Mouse (Mus musculus): ENCODE measurements around the gene Efcab2. TPM values are rescaled to one million over a fixed set of nuclear protein-coding genes. Genes with fewer than 3 reads are reported as not detected.

Gene Efcab2
- total and polyA plus RNA-seq, 2 experiments: 0.29 to 2.2 TPM

GRCm38 (mm10) chr1:178449172-178449571, 43.3 kb downstream of the Efcab2 start:
- DNase-seq (ENCODE audit: extremely low read depth, low read depth, low spot score): peak; percentile 60
- Histone ChIP-seq H3K4me3 (ENCODE audit: insufficient read depth, low read depth, low read length) (no peak overlapping the region), H3K9ac (ENCODE audit: low read depth, low read length) (no peak overlapping the region), H3K27me3 (ENCODE audit: control insufficient read depth, insufficient read depth, low read length) (no peaks in the 10 kb centered on the region), H3K27ac (replicated peaks; ENCODE audit: insufficient read depth, low read depth, low read length) (no peak overlapping the region), H3K4me1 (ENCODE audit: control insufficient read depth, insufficient read depth, low read length) (no peaks in the 10 kb centered on the region), H3K79me2 (ENCODE audit: control insufficient read depth, insufficient read depth, low read length) (no peaks in the 10 kb centered on the region), H3K36me3 (ENCODE audit: control insufficient read depth, insufficient read depth, low read length) (no peaks in the 10 kb centered on the region)
- WGBS: 10% methylated on average over 3 of the region's 3 CpGs
- TF ChIP-seq CTCF (IDR thresholded peaks at IDR 0.05; ENCODE audit: low read depth, low read length): peak; percentile 97
- TF ChIP-seq POLR2A (IDR thresholded peaks at IDR 0.05; ENCODE audit: extremely low read depth, insufficient read depth, low read length): no peak

- H3K36me3 ChIP-seq (ENCODE audit: control insufficient read depth, insufficient read depth, low read length): no peaks in the 10 kb centered on the region
- H3K27me3 ChIP-seq (ENCODE audit: control insufficient read depth, insufficient read depth, low read length): no peaks in the 10 kb centered on the region
- DNase-seq (ENCODE audit: extremely low read depth, low read depth, low spot score): no peak
- H3K9ac ChIP-seq (ENCODE audit: low read depth, low read length): no peak overlapping the region
- no peaks in the 10 kb centered on the region for H3K4me1 ChIP-seq (ENCODE audit: control insufficient read depth, insufficient read depth, low read length)
- TF ChIP-seq POLR2A (IDR thresholded peaks at IDR 0.05; ENCODE audit: extremely low read depth, insufficient read depth, low read length) (no peak), CTCF (IDR thresholded peaks at IDR 0.05; ENCODE audit: low read depth, low read length) (no peak)
- 87% methylated on average over 2 of the region's 2 CpGs for WGBS
- no peaks in the 10 kb centered on the region for H3K79me2 ChIP-seq (ENCODE audit: control insufficient read depth, insufficient read depth, low read length)
- no peak overlapping the region for H3K27ac ChIP-seq (replicated peaks; ENCODE audit: insufficient read depth, low read depth, low read length)
- no peak overlapping the region for H3K4me3 ChIP-seq (ENCODE audit: insufficient read depth, low read depth, low read length)
These were observed 44.0 kb downstream of the Efcab2 start for GRCm38 (mm10) chr1:178449933-178450332.

GRCm38 (mm10) chr1:178454125-178454524, 48.2 kb downstream of the Efcab2 start:
- no peaks in the 10 kb centered on the region for H3K27me3 ChIP-seq (ENCODE audit: control insufficient read depth, insufficient read depth, low read length)
- no peaks in the 10 kb centered on the region for H3K79me2 ChIP-seq (ENCODE audit: control insufficient read depth, insufficient read depth, low read length)
- H3K36me3 ChIP-seq (ENCODE audit: control insufficient read depth, insufficient read depth, low read length): no peaks in the 10 kb centered on the region
- DNase-seq (ENCODE audit: extremely low read depth, low read depth, low spot score): no peak
- TF ChIP-seq POLR2A (IDR thresholded peaks at IDR 0.05; ENCODE audit: extremely low read depth, insufficient read depth, low read length): no peak
- TF ChIP-seq CTCF (IDR thresholded peaks at IDR 0.05; ENCODE audit: low read depth, low read length): no peak
- 97% methylated on average over 3 of the region's 3 CpGs for WGBS
- no peak overlapping the region for H3K9ac ChIP-seq (ENCODE audit: low read depth, low read length)
- no peak overlapping the region for H3K27ac ChIP-seq (replicated peaks; ENCODE audit: insufficient read depth, low read depth, low read length)
- no peak overlapping the region for H3K4me3 ChIP-seq (ENCODE audit: insufficient read depth, low read depth, low read length)
- no peaks in the 10 kb centered on the region for H3K4me1 ChIP-seq (ENCODE audit: control insufficient read depth, insufficient read depth, low read length)

- no peaks in the 10 kb centered on the region for H3K36me3 ChIP-seq (ENCODE audit: control insufficient read depth, insufficient read depth, low read length)
- DNase-seq (ENCODE audit: extremely low read depth, low read depth, low spot score): no peak
- TF ChIP-seq CTCF (IDR thresholded peaks at IDR 0.05; ENCODE audit: low read depth, low read length) (no peak), POLR2A (IDR thresholded peaks at IDR 0.05; ENCODE audit: extremely low read depth, insufficient read depth, low read length) (no peak)
- no peaks in the 10 kb centered on the region for H3K4me1 ChIP-seq (ENCODE audit: control insufficient read depth, insufficient read depth, low read length)
- WGBS: 55% methylated on average over 1 of the region's 1 CpGs
- H3K4me3 ChIP-seq (ENCODE audit: insufficient read depth, low read depth, low read length): no peak overlapping the region
- H3K9ac ChIP-seq (ENCODE audit: low read depth, low read length): no peak overlapping the region
- H3K27ac ChIP-seq (replicated peaks; ENCODE audit: insufficient read depth, low read depth, low read length): no peak overlapping the region
- H3K79me2 ChIP-seq (ENCODE audit: control insufficient read depth, insufficient read depth, low read length): no peaks in the 10 kb centered on the region
- H3K27me3 ChIP-seq (ENCODE audit: control insufficient read depth, insufficient read depth, low read length): no peaks in the 10 kb centered on the region
These were observed 49.2 kb downstream of the Efcab2 start for GRCm38 (mm10) chr1:178455120-178455519.

DNA sequence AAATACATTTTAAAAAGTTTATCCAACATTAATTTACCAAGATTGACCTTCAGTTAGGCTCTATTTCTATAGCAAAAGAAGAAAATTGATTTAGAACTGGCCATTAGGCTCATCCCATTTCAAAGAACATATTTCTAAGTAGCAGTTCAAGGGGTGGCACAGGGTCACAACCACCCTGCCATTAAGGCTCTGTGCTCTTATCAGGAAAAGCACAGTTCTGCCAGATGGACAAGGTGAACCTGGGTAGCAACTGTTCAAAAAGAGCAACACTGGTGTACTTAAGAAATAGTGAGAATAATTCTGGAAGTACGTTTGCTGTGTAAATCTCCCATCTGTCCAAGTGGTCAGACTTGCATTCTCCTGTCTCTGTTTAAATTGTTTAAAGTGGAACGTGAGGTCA, 52.1 kb downstream of the Efcab2 start:
- TF ChIP-seq CTCF (IDR thresholded peaks at IDR 0.05; ENCODE audit: low read depth, low read length): no peak
- TF ChIP-seq POLR2A (IDR thresholded peaks at IDR 0.05; ENCODE audit: extremely low read depth, insufficient read depth, low read length): no peak
- H3K27ac ChIP-seq (replicated peaks; ENCODE audit: insufficient read depth, low read depth, low read length): no peak overlapping the region

DNA sequence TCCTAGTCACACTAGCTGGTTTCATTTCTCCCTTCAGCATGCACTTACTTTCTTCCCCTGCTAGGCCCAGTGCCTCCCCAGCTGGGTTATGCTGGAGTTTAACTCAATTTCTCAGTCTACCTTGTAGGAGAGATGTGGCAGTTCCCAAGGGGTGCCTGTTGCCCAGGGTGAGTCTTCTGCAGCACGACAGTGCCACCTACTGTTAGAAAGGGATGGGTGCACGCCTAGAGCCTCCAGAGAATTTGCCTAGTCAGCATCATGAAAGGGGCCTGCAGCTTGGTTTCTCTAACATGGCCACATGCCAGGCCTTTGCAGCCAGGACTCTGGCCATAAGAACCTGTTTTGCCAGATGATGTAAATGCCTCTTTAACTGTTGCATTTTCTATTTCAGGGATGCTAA, 57.8 kb downstream of the Efcab2 start:
- no peaks in the 10 kb centered on the region for H3K4me1 ChIP-seq (ENCODE audit: control insufficient read depth, insufficient read depth, low read length)
- no peak overlapping the region for H3K4me3 ChIP-seq (ENCODE audit: insufficient read depth, low read depth, low read length)
- H3K36me3 ChIP-seq (ENCODE audit: control insufficient read depth, insufficient read depth, low read length): no peaks in the 10 kb centered on the region
- H3K27me3 ChIP-seq (ENCODE audit: control insufficient read depth, insufficient read depth, low read length): no peaks in the 10 kb centered on the region
- no peak overlapping the region for H3K9ac ChIP-seq (ENCODE audit: low read depth, low read length)
- H3K79me2 ChIP-seq (ENCODE audit: control insufficient read depth, insufficient read depth, low read length): no peaks in the 10 kb centered on the region
- peak; percentile 48 for DNase-seq (ENCODE audit: extremely low read depth, low read depth, low spot score)
- WGBS: 6% methylated on average over 2 of the region's 2 CpGs
- TF ChIP-seq CTCF (IDR thresholded peaks at IDR 0.05; ENCODE audit: low read depth, low read length) (peak; percentile 95), POLR2A (IDR thresholded peaks at IDR 0.05; ENCODE audit: extremely low read depth, insufficient read depth, low read length) (no peak)
- no peak overlapping the region for H3K27ac ChIP-seq (replicated peaks; ENCODE audit: insufficient read depth, low read depth, low read length)

More for the DNA sequence above, 52.1 kb downstream of the Efcab2 start:
- Histone ChIP-seq H3K36me3 (ENCODE audit: control insufficient read depth, insufficient read depth, low read length) (no peaks in the 10 kb centered on the region), H3K4me1 (ENCODE audit: control insufficient read depth, insufficient read depth, low read length) (no peaks in the 10 kb centered on the region), H3K27me3 (ENCODE audit: control insufficient read depth, insufficient read depth, low read length) (no peaks in the 10 kb centered on the region), H3K4me3 (ENCODE audit: insufficient read depth, low read depth, low read length) (no peak overlapping the region), H3K9ac (ENCODE audit: low read depth, low read length) (no peak overlapping the region), H3K79me2 (ENCODE audit: control insufficient read depth, insufficient read depth, low read length) (no peaks in the 10 kb centered on the region)
- WGBS: 90% methylated on average over 2 of the region's 2 CpGs
- no peak for DNase-seq (ENCODE audit: extremely low read depth, low read depth, low spot score)
